Mouse (Mus musculus): Measurements from ENCODE around the gene Pi16.
A peak's percentile ranks its signal among the peaks of the same experiment; 100 is the strongest.
"Not testable (repeated sequence)": the region's sequence is repeated elsewhere in the genome, so short reads cannot be mapped to it uniquely, and the experiment has no call there.

Gene Pi16

DNA sequence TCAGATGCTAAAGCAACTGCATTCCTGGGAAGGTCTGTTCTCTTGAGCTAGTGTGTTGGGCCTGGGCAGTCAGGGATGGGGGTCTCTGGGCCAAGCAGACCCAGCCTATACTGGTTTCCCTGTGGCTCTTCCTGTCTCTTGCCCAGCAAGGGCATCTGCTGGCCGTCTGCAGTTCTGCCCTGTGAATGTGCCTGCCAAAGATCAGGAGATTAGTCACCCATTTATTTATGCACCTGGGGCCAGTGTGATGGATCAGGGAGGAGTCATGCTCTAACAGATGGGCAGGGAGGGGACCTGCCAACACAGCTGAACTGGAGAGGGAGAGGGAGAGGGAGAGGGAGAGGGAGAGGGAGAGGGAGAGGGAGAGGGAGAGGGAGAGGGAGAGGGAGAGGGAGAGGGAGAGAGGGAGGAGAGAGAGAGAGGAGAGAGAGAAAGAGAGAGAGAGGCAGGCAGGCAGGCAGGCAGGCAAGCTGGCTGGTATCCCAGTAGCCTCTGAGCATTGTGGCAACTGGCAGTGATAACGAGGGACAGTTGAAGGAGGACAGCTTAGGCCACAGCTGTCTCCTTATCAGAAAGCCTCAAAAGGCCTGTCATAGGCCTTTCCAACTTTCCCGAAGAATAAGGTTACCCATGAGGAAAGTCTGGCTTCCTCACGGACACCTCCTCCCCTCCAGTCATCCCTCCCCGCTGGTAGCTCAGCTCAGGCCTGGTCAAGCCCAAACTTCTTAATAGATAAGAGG is 13.4 kb downstream of the Pi16 start:
- DNase-seq (ENCODE audit: low spot score) = no peak

GRCm38 (mm10) chr17:29332186-29332685 is 14.8 kb downstream of the Pi16 start:
- no peak for DNase-seq (ENCODE audit: low spot score)

GRCm38 (mm10) chr17:29336266-29336990 is 18.9 kb downstream of the Pi16 start:
- no peak for DNase-seq (ENCODE audit: low spot score)

DNA sequence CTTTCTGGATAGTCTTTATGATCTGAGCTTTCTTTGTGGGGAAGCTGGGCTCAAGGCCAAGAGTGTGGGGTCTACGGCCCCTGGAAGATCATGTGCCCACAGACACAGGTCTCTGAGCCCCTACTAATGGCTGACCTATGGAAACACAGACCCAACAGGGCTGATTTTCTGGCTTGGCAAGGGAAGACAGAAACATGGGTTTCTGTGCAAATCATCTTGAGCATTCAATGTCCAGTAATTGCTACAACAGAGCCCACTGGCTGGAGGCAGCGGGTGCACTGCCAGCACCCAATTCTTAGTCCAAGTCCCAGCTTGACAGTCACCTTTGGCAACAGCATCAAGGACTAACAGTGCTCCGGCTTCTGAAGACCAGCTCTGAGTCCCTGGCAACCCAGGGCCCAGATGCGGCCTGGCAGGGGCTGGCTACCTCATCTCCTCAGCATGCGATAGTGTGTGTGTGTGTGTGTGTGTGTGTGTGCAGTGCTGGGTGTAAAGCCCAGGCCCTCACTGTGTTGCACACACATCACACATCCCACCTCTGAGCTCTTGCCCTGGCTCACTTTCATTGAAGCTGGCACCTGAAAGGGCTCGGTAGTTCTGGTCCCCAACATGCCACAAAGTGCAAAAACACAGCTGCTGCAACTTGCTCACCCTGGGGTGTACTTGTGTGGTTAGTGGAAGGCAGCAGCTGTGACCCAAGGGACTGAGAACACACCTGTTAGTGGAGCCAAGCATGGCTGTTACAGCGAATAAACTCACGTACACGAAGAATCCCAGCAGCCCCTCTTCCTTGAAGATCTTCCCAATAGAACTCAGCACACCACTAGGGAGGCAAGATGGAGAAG is 20.7 kb downstream of the Pi16 start:
- DNase-seq (ENCODE audit: low spot score) = no peak

GRCm38 (mm10) chr17:29339170-29339768 is 21.8 kb downstream of the Pi16 start:
- no peak for DNase-seq (ENCODE audit: low spot score)

- DNase-seq (ENCODE audit: low spot score) = no peak
These were observed 23.2 kb downstream of the Pi16 start for GRCm38 (mm10) chr17:29340406-29341261.

DNA sequence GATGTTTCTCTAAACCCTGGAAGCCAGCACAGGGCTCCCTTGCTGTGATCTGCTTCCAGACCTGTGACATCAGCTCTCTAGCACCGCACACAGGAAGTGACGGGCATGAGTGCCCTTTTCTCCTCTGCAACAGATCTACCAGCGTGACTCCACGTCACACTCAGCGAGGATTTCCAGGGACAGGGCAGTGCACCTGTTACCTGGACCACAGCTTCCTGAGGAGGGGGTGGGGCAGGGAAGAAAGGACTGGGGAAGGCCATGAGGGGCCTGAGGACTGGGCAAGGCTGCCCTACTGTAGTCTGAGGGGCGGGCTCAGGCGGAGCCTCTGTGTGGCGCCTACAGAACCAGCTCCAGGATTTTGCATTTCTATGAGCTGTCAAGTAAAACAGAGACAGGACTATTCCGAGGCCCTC is 24.1 kb downstream of the Pi16 start:
- peak; percentile 63 for DNase-seq (ENCODE audit: low spot score)

GRCm38 (mm10) chr17:29342010-29342910 is 24.8 kb downstream of the Pi16 start:
- DNase-seq (ENCODE audit: low spot score) = no peak

GRCm38 (mm10) chr17:29343241-29343640 is 25.8 kb downstream of the Pi16 start:
- DNase-seq (ENCODE audit: low spot score) = no peak

DNA sequence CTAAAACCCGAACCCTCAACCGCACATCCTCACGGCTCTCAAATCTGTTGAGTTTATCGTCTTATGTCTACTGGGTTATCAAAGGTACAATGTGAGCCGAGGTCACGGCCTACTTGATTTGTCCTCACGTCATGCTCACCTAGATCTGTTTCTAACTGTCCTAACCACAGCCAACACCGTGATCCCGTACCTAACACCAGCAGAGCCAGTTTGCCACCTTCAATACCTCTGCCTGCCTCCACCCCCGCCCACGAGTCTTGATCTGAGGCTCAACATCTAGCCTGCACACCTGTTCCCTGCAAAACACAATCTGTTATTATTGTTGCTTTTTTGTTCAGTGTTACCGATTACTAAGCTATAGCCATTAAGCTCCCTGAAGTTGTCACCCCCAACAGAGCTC is 27.8 kb downstream of the Pi16 start:
- no peak for DNase-seq (ENCODE audit: low spot score)

DNA sequence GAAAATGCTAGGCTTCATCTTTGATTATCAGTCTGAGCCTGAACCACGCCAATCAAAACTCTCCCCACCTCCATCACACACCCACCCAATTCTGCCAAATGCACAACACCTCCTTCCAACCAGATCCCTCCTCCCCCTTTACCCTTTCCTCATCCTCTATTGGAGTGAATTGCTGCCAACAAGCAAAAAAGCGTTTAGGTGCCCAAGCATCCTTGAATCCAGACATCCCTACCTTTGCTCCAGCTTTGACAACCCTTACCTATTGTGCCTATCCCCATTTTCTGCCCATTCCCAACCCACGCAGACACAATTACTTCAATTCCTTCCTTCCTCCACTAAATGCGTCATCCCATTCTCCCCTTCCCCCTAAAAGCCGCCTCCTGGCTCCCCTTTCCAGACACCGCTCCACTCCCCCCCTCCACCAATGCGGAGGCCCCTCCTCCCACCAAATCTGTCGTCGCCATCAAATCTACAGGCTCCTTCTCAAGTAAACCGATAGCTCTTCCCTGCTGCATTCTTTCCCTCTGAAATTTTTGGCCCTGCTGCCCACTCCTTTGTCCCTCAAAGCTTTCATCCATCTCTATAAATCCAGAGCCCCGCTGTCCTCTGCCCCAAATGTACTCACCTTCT is 29.1 kb downstream of the Pi16 start:
- peak; percentile 61 for DNase-seq (ENCODE audit: low spot score)

- DNase-seq (ENCODE audit: low spot score) = no peak
These were observed 29.7 kb downstream of the Pi16 start for GRCm38 (mm10) chr17:29347126-29347644.

- DNase-seq (ENCODE audit: low spot score) = peak; percentile 98
These were observed 30.3 kb downstream of the Pi16 start, which contains the start of gene Mtch1 for GRCm38 (mm10) chr17:29347645-29348256. TSS of gene Mtch1 (minus strand) at chr17:29347934.

- no peak for DNase-seq (ENCODE audit: low spot score)
These were observed 31.5 kb downstream of the Pi16 start for GRCm38 (mm10) chr17:29348996-29349395.

- not testable (repeated sequence) for DNase-seq (ENCODE audit: low spot score)
These were observed 33.6 kb downstream of the Pi16 start for GRCm38 (mm10) chr17:29351056-29351455.

DNA sequence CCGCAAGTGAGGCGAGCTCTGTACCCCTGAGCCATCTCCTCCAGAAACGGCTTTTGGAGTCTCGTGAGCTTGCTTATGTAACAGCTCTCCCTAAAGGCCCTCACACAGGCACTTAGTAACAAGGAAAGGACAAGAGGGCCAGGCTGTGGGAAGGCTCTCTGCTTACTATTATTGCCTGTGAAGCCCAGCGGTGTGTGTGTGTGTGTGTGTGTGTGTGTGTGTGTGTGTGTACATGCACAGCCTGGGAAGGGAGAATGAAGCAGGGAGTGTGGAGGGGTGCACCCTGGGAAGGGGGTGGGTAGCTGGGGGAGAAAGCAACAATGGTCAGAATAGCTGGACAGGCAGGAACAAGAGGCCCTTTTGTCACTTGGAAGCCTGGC is 38.0 kb downstream of the Pi16 start:
- DNase-seq (ENCODE audit: low spot score) = no peak

DNA sequence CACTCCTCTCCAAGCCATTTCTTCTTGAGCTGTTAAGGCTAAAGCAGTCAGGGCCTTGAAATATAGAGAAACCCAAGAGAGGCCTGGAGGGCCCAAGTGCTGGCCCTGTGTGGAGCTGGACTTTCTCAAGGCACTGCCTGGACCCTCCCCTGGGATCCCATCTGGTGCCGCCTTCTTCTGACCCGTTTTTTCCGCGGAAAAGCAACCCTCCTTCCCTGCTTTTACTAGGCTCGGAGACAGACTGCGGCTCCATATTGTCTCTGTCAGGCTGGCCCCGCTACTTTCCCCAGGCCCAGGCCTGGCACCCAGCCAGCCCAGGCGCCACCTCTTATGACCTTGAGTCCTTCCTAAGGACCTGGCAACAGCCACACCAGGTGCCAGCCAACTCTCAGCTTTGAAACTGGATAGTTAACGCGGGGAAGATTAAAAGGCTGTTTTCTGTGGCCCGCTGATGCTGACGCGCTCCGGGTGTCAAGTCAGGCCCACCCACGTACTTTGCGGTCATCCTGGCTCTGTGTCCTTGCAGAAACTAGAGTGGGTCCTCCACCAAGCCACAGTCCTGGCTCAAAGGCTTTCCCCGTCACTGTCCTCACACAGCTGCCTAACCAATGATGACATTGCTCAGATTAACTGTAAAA is 38.5 kb downstream of the Pi16 start:
- peak; percentile 58 for DNase-seq (ENCODE audit: low spot score)

DNA sequence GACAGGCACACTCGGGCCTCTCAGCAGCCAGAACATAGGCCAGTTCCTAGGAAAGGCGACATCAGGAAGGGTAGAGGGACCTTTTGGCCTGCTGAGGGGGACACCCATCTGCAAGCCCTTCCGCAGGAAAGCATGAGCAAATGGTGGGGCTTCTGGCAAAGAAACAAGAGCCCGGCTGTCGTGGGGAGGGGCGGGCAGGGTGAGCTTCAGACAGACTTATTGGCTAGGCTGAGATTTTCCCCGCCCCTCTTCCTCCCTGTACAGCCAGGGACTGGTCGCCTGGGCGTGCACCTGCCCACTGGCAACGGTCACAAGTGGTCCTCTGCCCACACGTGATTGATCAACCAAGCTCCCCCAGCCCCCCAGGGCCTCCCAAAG is 39.0 kb downstream of the Pi16 start:
- DNase-seq (ENCODE audit: low spot score) = no peak

Measured in layer of hippocampus, adult 11-12 months (tissue).